8 mouse cellular contexts compared by ENCODE assay signal in genomic region chr16:33123938-33124820, GRCm38 (mm10).
DNase-seq lines count a peak whose midpoint lies in the region; ATAC-seq and TF ChIP-seq lines count a peak whose summit lies in the region.

No protein-coding gene starts in this region.

- H3K27me3 ChIP-seq in heart, embryonic 13.5 days (replicated peaks) = no peaks in the 10 kb centered on the region
- H3K27me3 ChIP-seq in heart, adult 2 months (ENCODE audit: control insufficient read depth, insufficient read depth, low read length) = no peaks in the 10 kb centered on the region
- no peaks in the 10 kb centered on the region for H3K27me3 ChIP-seq in limb, embryonic 13.5 days
- H3K27me3 ChIP-seq in intestine, postnatal 0 days (replicated peaks; ENCODE audit: control insufficient read depth, insufficient read depth, low read length) = no peaks in the 10 kb centered on the region

- H3K27ac ChIP-seq in heart, embryonic 13.5 days (replicated peaks) = peak overlapping the region; percentile 56
- no peak overlapping the region for H3K27ac ChIP-seq in heart, adult 2 months
- no peak overlapping the region for H3K27ac ChIP-seq in limb, embryonic 13.5 days
- no peak overlapping the region for H3K27ac ChIP-seq in intestine, postnatal 0 days (ENCODE audit: low read depth, low read length)

- H3K4me2 ChIP-seq in heart, embryonic 13.5 days = peak overlapping the region; percentile 51
- H3K4me2 ChIP-seq in limb, embryonic 13.5 days (replicated peaks) = peak overlapping the region; percentile 30
- H3K4me2 ChIP-seq in intestine, postnatal 0 days (replicated peaks; ENCODE audit: low read depth) = no peak overlapping the region

- no peak for TF ChIP-seq CTCF in heart, adult 2 months (IDR thresholded peaks at IDR 0.05)
- no peak for TF ChIP-seq CTCF in intestine, postnatal 0 days (IDR thresholded peaks at IDR 0.05; ENCODE audit: low read depth)

- H3K9ac ChIP-seq in heart, embryonic 13.5 days = 0 out of 2 replicates have a peak overlapping the region, but pooled peaks have one; percentile 5
- no peak overlapping the region for H3K9ac ChIP-seq in heart, adult 2 months (ENCODE audit: low read depth, low read length)
- no peak overlapping the region for H3K9ac ChIP-seq in limb, embryonic 13.5 days
- H3K9ac ChIP-seq in intestine, postnatal 0 days (ENCODE audit: low read depth, low read length) = no peak overlapping the region

- no peaks in the 10 kb centered on the region for H3K9me3 ChIP-seq in heart, embryonic 13.5 days
- H3K9me3 ChIP-seq in limb, embryonic 13.5 days = no peaks in the 10 kb centered on the region
- no peaks in the 10 kb centered on the region for H3K9me3 ChIP-seq in intestine, postnatal 0 days (ENCODE audit: control insufficient read depth)

- no peak; the same call in 1 of the 2 replicates for ATAC-seq in heart, embryonic 13.5 days (ENCODE audit: extremely low read depth, insufficient number of reproducible peaks, low FRiP score, low TSS enrichment)
- no peak for ATAC-seq in limb, embryonic 13.5 days (ENCODE audit: low FRiP score, low read depth)
- no peak for ATAC-seq in intestine, postnatal 0 days

- peaks cover 29% of the 10 kb centered on the region for H3K4me1 ChIP-seq in heart, embryonic 13.5 days
- H3K4me1 ChIP-seq in heart, adult 2 months (ENCODE audit: control insufficient read depth, insufficient read depth, low read length) = no peaks in the 10 kb centered on the region; the same call in 1 of the 2 replicates
- peaks cover 18% of the 10 kb centered on the region for H3K4me1 ChIP-seq in limb, embryonic 13.5 days
- H3K4me1 ChIP-seq in intestine, postnatal 0 days (replicated peaks; ENCODE audit: control insufficient read depth, insufficient read depth, low read length) = no peaks in the 10 kb centered on the region

- DNase-seq in heart, adult 2 months = no peak
- peak; percentile 8 for DNase-seq in CD4-positive helper T cell, adult 2 months (ENCODE audit: low read depth, low spot score)
- peak; percentile 72 to 77 for DNase-seq in adrenal gland, postnatal 36 days
- DNase-seq in layer of hippocampus, postnatal 36 days = no peak
- no peak for DNase-seq in lung, postnatal 25 days (ENCODE audit: low spot score)

- intact Hi-C loops in heart, adult 2 months (cut with DNase I) = no loop called here

- TF ChIP-seq EP300 in heart, adult 2 months (IDR thresholded peaks at IDR 0.05; ENCODE audit: insufficient read depth, low read depth, low read length) = no peak

- H3K4me3 ChIP-seq in heart, embryonic 13.5 days = peak overlapping the region; percentile 14
- H3K4me3 ChIP-seq in heart, adult 2 months = no peak overlapping the region
- H3K4me3 ChIP-seq in limb, embryonic 13.5 days = no peak overlapping the region
- H3K4me3 ChIP-seq in intestine, postnatal 0 days (ENCODE audit: low read depth, low read length) = no peak overlapping the region

- H3K79me2 ChIP-seq in heart, adult 2 months (replicated peaks; ENCODE audit: control insufficient read depth, insufficient read depth, low read length) = no peaks in the 10 kb centered on the region

- WGBS in heart, embryonic 13.5 days = 47% methylated on average over 24 of the region's 24 CpGs
- WGBS in heart, adult 2 months = 71% methylated on average over 24 of the region's 24 CpGs
- WGBS in limb, embryonic 13.5 days = 24% methylated on average over 24 of the region's 24 CpGs
- WGBS in intestine, postnatal 0 days = 55% methylated on average over 24 of the region's 24 CpGs

- no peak for TF ChIP-seq POLR2A in heart, adult 2 months (IDR thresholded peaks at IDR 0.05; ENCODE audit: insufficient read depth, low read depth, low read length)

- H3K36me3 ChIP-seq in heart, embryonic 13.5 days = peaks cover 6% of the 10 kb centered on the region; the same call in 1 of the 2 replicates
- no peaks in the 10 kb centered on the region for H3K36me3 ChIP-seq in heart, adult 2 months (ENCODE audit: control insufficient read depth, insufficient read depth, low read length)
- H3K36me3 ChIP-seq in limb, embryonic 13.5 days = peaks cover 11% of the 10 kb centered on the region; the same call in 1 of the 2 replicates
- peaks cover 18% of the 10 kb centered on the region for H3K36me3 ChIP-seq in intestine, postnatal 0 days (ENCODE audit: control insufficient read depth, insufficient read depth)

Comparison
In these comparisons a context has a peak if more than half of its experiments do, and no peak if none do; other contexts are left out.
1. DNase-seq: peak in CD4-positive helper T cell, adult 2 months (single experiment) and adrenal gland, postnatal 36 days (2 of 2); none in heart, adult 2 months (0 of 2), layer of hippocampus, postnatal 36 days (0 of 2) and lung, postnatal 25 days (single experiment).